Mouse (Mus musculus) CH12.LX (cell line): ENCODE measurements at regions not wholly inside any gene's neighbourhood (a gene's known extent, or its start where the extent isn't known, plus 50 kb on each side); places are given as distances from the start of the nearest gene placed in this dataset.

ENCODE experiments used
- DNase-seq: peaks from one replicate; pipeline ENCODE4 v3.0.0-alpha.2; 2013; ENCODE audit errors: extremely low read depth
- H3K27ac ChIP-seq: 2 replicates; pipeline ENCODE4 v1.5.1; 2012; ENCODE audit warnings: low read depth, mild to moderate bottlenecking, control low read depth, moderate library complexity; ENCODE audit not compliant: insufficient read depth
- H3K27me3 ChIP-seq: replicated peaks from 2 replicates; pipeline ENCODE3; 2012; ENCODE audit warnings: inconsistent platforms
- H3K36me3 ChIP-seq, 2 experiments: replicated peaks in 1 of 2; 2 replicates each; pipeline versions ENCODE3 to v1.6.1; 2012; ENCODE audit warnings: inconsistent platforms in 1 of 2, low read length in 1 of 2, mild to moderate bottlenecking in 1 of 2, mixed read lengths in 1 of 2, moderate library complexity in 1 of 2; ENCODE audit not compliant: control insufficient read depth in 1 of 2, insufficient read depth in 1 of 2
- H3K4me1 ChIP-seq, 2 experiments: 2 replicates each; pipeline ENCODE4 v1.6.1; 2012; ENCODE audit warnings: inconsistent platforms in 1 of 2, moderate library complexity in 1 of 2; ENCODE audit not compliant: insufficient read depth in 2 of 2, control insufficient read depth in 1 of 2
- H3K4me2 ChIP-seq: 2 replicates; pipeline ENCODE4 v1.6.1; 2012; ENCODE audit warnings: low read depth, mild to moderate bottlenecking, control low read depth; ENCODE audit not compliant: poor library complexity, insufficient read depth, severe bottlenecking
- H3K4me3 ChIP-seq, 3 experiments: fragments of 150-350 bp in 1 of 3; sonication (generic) in 1 of 3; replicated peaks in 1 of 3; 2 replicates each; pipeline versions ENCODE3 to v1.5.1; 2011 to 2012; ENCODE audit warnings: low read depth in 2 of 3, low read length in 2 of 3, mild to moderate bottlenecking in 2 of 3, moderate library complexity in 2 of 3, control low read depth in 1 of 3, improper control_type of control experiment in 1 of 3, inconsistent platforms in 1 of 3, mixed read lengths in 1 of 3; ENCODE audit not compliant: poor library complexity in 1 of 3
- H3K79me2 ChIP-seq: replicated peaks from 2 replicates; pipeline ENCODE4 v1.6.1; 2012; ENCODE audit warnings: mild to moderate bottlenecking, moderate library complexity; ENCODE audit not compliant: control insufficient read depth, poor library complexity, insufficient read depth, severe bottlenecking; ENCODE audit errors: extremely low read depth
- H3K9ac ChIP-seq: 2 replicates; pipeline ENCODE4 v1.6.1; 2012; ENCODE audit warnings: low read depth, mild to moderate bottlenecking, control low read depth, moderate library complexity; ENCODE audit not compliant: insufficient read depth
- H3K9me3 ChIP-seq: replicated peaks from 2 replicates; pipeline ENCODE3; 2012; ENCODE audit warnings: low read length, inconsistent platforms, mixed read lengths
- BHLHE40 ChIP-seq: IDR thresholded peaks from 2 replicates; pipeline ENCODE4 v1.6.1; 2011; ENCODE audit warnings: mild to moderate bottlenecking, low read depth, low read length, improper control_type of control experiment
- CHD1 ChIP-seq: IDR thresholded peaks from 2 replicates; pipeline ENCODE4 v1.6.1; 2012; ENCODE audit warnings: low read depth, low read length, improper control_type of control experiment, inconsistent platforms
- CTCF ChIP-seq, 2 experiments: IDR thresholded peaks in 1 of 2; conservative IDR thresholded peaks in 1 of 2; 2 replicates each; pipeline ENCODE4 v1.5.1; 2011 to 2012; ENCODE audit warnings: low read depth in 2 of 2, low read length in 2 of 2, improper control_type of control experiment in 1 of 2, inconsistent platforms in 1 of 2, mild to moderate bottlenecking in 1 of 2, moderate library complexity in 1 of 2
- IRF4 ChIP-seq: IDR thresholded peaks from 2 replicates; pipeline ENCODE4 v1.6.1; 2014; ENCODE audit warnings: low read depth, mild to moderate bottlenecking, inconsistent platforms, low read length, improper control_type of control experiment
- JUND ChIP-seq: conservative IDR thresholded peaks from 2 replicates; pipeline ENCODE4 v1.6.1; 2011; ENCODE audit warnings: low read depth, low read length, improper control_type of control experiment
- MAFK ChIP-seq: IDR thresholded peaks from 2 replicates; pipeline ENCODE4 v1.6.1; 2011; ENCODE audit warnings: low read length, improper control_type of control experiment; ENCODE audit not compliant: insufficient replicate concordance
- MAX ChIP-seq: IDR thresholded peaks from 2 replicates; pipeline ENCODE4 v1.6.1; 2011; ENCODE audit warnings: low read length, improper control_type of control experiment
- MAZ ChIP-seq: IDR thresholded peaks from 2 replicates; pipeline ENCODE4 v1.6.1; 2012; ENCODE audit warnings: low read depth, mild to moderate bottlenecking, inconsistent platforms, low read length, improper control_type of control experiment, moderate library complexity
- MEF2A ChIP-seq: IDR thresholded peaks from 2 replicates; pipeline ENCODE4 v1.6.1; 2014; ENCODE audit warnings: low read depth, mild to moderate bottlenecking, inconsistent platforms, low read length, improper control_type of control experiment, borderline replicate concordance
- MXI1 ChIP-seq: IDR thresholded peaks from 2 replicates; pipeline ENCODE4 v1.6.1; 2011; ENCODE audit warnings: mild to moderate bottlenecking, low read depth, low read length, improper control_type of control experiment
- NELFE ChIP-seq: IDR thresholded peaks from 2 replicates; pipeline ENCODE4 v1.6.1; 2011; ENCODE audit warnings: low read depth, low read length, improper control_type of control experiment
- NRF1 ChIP-seq: IDR thresholded peaks from 2 replicates; pipeline ENCODE4 v1.6.1; 2014; ENCODE audit warnings: low read depth, mild to moderate bottlenecking, inconsistent platforms, low read length, improper control_type of control experiment, moderate library complexity
- PAX5 ChIP-seq: IDR thresholded peaks from 2 replicates; pipeline ENCODE4 v1.6.1; 2012; ENCODE audit warnings: low read length, inconsistent platforms, mixed read lengths
- POLR2A ChIP-seq: IDR thresholded peaks from 2 replicates; pipeline ENCODE4 v1.6.1; 2011; ENCODE audit warnings: low read depth, mild to moderate bottlenecking, improper control_type of control experiment, low read length
- POLR2AphosphoS2 ChIP-seq: IDR thresholded peaks from 2 replicates; pipeline ENCODE4 v1.6.1; 2011; ENCODE audit warnings: low read depth, low read length, improper control_type of control experiment
- RCOR1 ChIP-seq: conservative IDR thresholded peaks from 2 replicates; pipeline ENCODE4 v1.6.1; 2012; ENCODE audit warnings: low read depth, mild to moderate bottlenecking, inconsistent platforms, low read length, improper control_type of control experiment
- TCF12 ChIP-seq: IDR thresholded peaks from 2 replicates; pipeline ENCODE4 v1.6.1; 2014; ENCODE audit warnings: low read depth, mild to moderate bottlenecking, inconsistent platforms, low read length, improper control_type of control experiment
- UBTF ChIP-seq: IDR thresholded peaks from 2 replicates; pipeline ENCODE4 v1.6.1; 2012; ENCODE audit warnings: low read depth, mild to moderate bottlenecking, inconsistent platforms, low read length, improper control_type of control experiment, moderate library complexity
- USF1 ChIP-seq: IDR thresholded peaks from 2 replicates; pipeline ENCODE4 v1.6.1; 2014; ENCODE audit warnings: low read depth, mild to moderate bottlenecking, inconsistent platforms, low read length, improper control_type of control experiment
- USF2 ChIP-seq: conservative IDR thresholded peaks from 2 replicates; pipeline ENCODE4 v1.6.1; 2011; ENCODE audit warnings: low read depth, low read length, improper control_type of control experiment
- ZMIZ1 ChIP-seq: IDR thresholded peaks from 2 replicates; pipeline ENCODE4 v1.6.1; 2012; ENCODE audit warnings: low read depth, mild to moderate bottlenecking, inconsistent platforms, low read length, improper control_type of control experiment
- dilution Hi-C: fragments of 300-500 bp; cut with MboI; formaldehyde crosslinking; loops from 2 replicates; pipeline ENCODE4 v1.14.3; 2020; ENCODE audit warnings: low sequenced_read_pairs; ENCODE audit not compliant: extremely low pct_unique_long_range_greater_than_20kb, extremely low pct_ligation_motif_present
- in situ Hi-C: fragments of 300-500 bp; cut with MboI; formaldehyde crosslinking; loops from 3 replicates; pipeline ENCODE4 v1.14.3; 2019; ENCODE audit warnings: low sequenced_read_pairs, low pct_ligation_motif_present, low pct_unique_long_range_greater_than_20kb, mixed read lengths

DNA sequence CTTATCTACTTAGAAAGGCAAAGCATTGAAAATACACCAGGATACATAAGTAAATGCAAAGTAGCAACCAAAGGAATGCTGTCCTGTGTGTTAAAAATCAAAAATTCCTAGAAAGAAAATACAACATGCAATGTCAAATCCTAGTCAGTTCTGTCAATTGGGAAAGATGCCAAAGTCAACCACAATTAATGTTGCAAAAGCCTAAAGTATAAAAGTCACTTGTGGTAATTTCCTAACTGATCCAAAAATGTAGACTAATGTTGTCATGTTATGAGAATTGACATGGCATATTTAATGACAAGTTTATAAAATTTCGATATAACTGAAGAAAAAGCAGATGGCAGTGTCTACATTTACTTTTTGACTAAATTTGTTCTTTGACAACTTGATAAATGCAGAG is 822.8 kb downstream of the Adgrl2 start:
- Histone ChIP-seq H3K79me2 (no peaks in the 10 kb centered on the region), H3K9me3 (peaks cover 3% of the 10 kb centered on the region), H3K27me3 (no peaks in the 10 kb centered on the region), H3K4me1 (no peaks in the 10 kb centered on the region), H3K4me3 (no peak overlapping the region), H3K36me3 (no peaks in the 10 kb centered on the region), H3K4me2 (no peak overlapping the region), H3K27ac (no peak overlapping the region), H3K9ac (no peak overlapping the region)
- TF ChIP-seq MAX = no peak
- no peak for TF ChIP-seq MAZ
- no peak for TF ChIP-seq RCOR1
- TF ChIP-seq MXI1 = no peak
- TF ChIP-seq POLR2A = no peak
- no peak for TF ChIP-seq PAX5
- TF ChIP-seq UBTF = no peak
- no peak for TF ChIP-seq NELFE
- no peak for TF ChIP-seq USF1
- TF ChIP-seq BHLHE40 = no peak
- dilution Hi-C loops (no loop called here), in situ Hi-C loops (no loop called here)
- DNase-seq = no peak

DNA sequence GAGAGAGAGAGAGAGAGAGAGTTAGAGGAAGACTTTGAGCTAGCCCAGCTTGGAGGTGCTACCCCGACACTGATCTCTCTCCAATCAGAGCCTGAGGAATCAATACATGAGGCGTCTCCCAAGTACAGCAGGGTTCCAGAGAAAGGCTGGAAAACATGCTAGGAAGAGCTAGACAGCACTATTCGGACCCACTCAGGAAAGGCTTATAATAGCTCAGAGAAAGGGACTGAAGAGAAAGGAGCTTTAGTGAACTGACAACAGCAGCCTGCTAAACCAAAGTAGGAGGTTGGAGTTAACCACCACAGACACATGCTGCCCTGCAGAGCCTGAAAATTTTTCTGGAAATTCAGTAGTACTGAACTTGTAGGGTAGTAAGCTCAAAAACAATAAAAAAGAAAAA is 831.3 kb downstream of the Adgrl2 start:
- no peaks in the 10 kb centered on the region for H3K4me1 ChIP-seq
- no peak for DNase-seq
- H3K36me3 ChIP-seq = no peaks in the 10 kb centered on the region
- no peaks in the 10 kb centered on the region for H3K27me3 ChIP-seq
- TF ChIP-seq MAFK = no peak
- TF ChIP-seq PAX5 = no peak
- TF ChIP-seq NELFE = no peak
- TF ChIP-seq MEF2A = no peak
- no peak for TF ChIP-seq RCOR1
- TF ChIP-seq CHD1 = no peak
- TF ChIP-seq POLR2AphosphoS2 = no peak
- no peak for TF ChIP-seq POLR2A
- TF ChIP-seq ZMIZ1 = no peak
- no peak for TF ChIP-seq JUND
- TF ChIP-seq TCF12 = no peak
- TF ChIP-seq IRF4 = no peak
- TF ChIP-seq USF2 = no peak
- no peak for TF ChIP-seq CTCF (conservative IDR thresholded peaks at IDR 0.05 in 1 of 2, IDR thresholded peaks at IDR 0.05 in 1 of 2; ENCODE audit: low read depth in 2 of 2, low read length in 2 of 2)
- no peak for TF ChIP-seq NRF1
- no peak overlapping the region for H3K4me3 ChIP-seq
- H3K9ac ChIP-seq = no peak overlapping the region
- in situ Hi-C loops (no loop called here), dilution Hi-C loops (no loop called here)
- H3K79me2 ChIP-seq = no peaks in the 10 kb centered on the region
- no peaks in the 10 kb centered on the region for H3K9me3 ChIP-seq
- no peak overlapping the region for H3K4me2 ChIP-seq
- no peak overlapping the region for H3K27ac ChIP-seq
